Mouse (Mus musculus): ENCODE measurements around the gene Trrap. TPM values are rescaled to one million over a fixed set of nuclear protein-coding genes. Genes with fewer than 3 reads are reported as not detected.
A peak's percentile ranks its signal among the peaks of the same experiment; 100 is the strongest.

Trrap gene
- total and polyA plus RNA-seq, 3 experiments: 18.2 to 77.0 (median 55.0) TPM

GRCm38 (mm10) chr5:144727119-144727518, 40.4 kb upstream of the Trrap start (continued):
- no peak for TF ChIP-seq TBP (conservative IDR thresholded peaks at IDR 0.05; ENCODE audit: low read depth, low read length)
- TF ChIP-seq CTCF (conservative IDR thresholded peaks at IDR 0.05 in 1 of 2, IDR thresholded peaks at IDR 0.05 in 1 of 2; ENCODE audit: low read depth in 2 of 2, low read length in 2 of 2): peak; percentile 77
- no peak for TF ChIP-seq EP300 (IDR thresholded peaks at IDR 0.05; ENCODE audit: low read length)
- peak; percentile 24; the same call in 1 of the 2 replicates for TF ChIP-seq ZC3H11A (IDR thresholded peaks at IDR 0.05; ENCODE audit: low read depth, low read length)
- no peak for TF ChIP-seq GABPA (IDR thresholded peaks at IDR 0.05; ENCODE audit: insufficient replicate concordance, low read depth, low read length)
- TF ChIP-seq ETS1 (conservative IDR thresholded peaks at IDR 0.05; ENCODE audit: low read depth, low read length): no peak
- no peak for TF ChIP-seq NELFE (IDR thresholded peaks at IDR 0.05; ENCODE audit: low read depth, low read length)
- TF ChIP-seq USF1 (IDR thresholded peaks at IDR 0.05; ENCODE audit: low read depth, low read length): no peak
- no peak for TF ChIP-seq MYC (IDR thresholded peaks at IDR 0.05; ENCODE audit: low read depth, low read length)
- no peak for TF ChIP-seq TCF12 (IDR thresholded peaks at IDR 0.05; ENCODE audit: low read depth, low read length)
- no peak for TF ChIP-seq HCFC1 (IDR thresholded peaks at IDR 0.05; ENCODE audit: low read depth, low read length)
- TF ChIP-seq POLR2A (IDR thresholded peaks at IDR 0.05; ENCODE audit: low read depth, low read length): no peak
- no peak for TF ChIP-seq ZNF384 (IDR thresholded peaks at IDR 0.05; ENCODE audit: low read depth, low read length)
- no peak for TF ChIP-seq POLR2AphosphoS2 (IDR thresholded peaks at IDR 0.05; ENCODE audit: low read depth, low read length)
- no peak for TF ChIP-seq ZKSCAN1 (IDR thresholded peaks at IDR 0.05; ENCODE audit: borderline replicate concordance, low read depth, low read length)

GRCm38 (mm10) chr5:144728237-144728636, 39.3 kb upstream of the Trrap start:
- H3K27ac ChIP-seq (ENCODE audit: insufficient read depth, low read depth): no peak overlapping the region
- no peaks in the 10 kb centered on the region for H3K9me3 ChIP-seq (replicated peaks; ENCODE audit: low read length)
- H3K4me2 ChIP-seq (ENCODE audit: insufficient read depth, low read depth, poor library complexity, severe bottlenecking): no peak overlapping the region
- in situ Hi-C loops (cut with MboI; ENCODE audit: low pct_ligation_motif_present, low pct_unique_long_range_greater_than_20kb, low sequenced_read_pairs) (loop anchor here (25.0 kb wide), 2 partner anchors 516 to 691 kb away; partner anchors contain the start of genes Ocm and Tecpr1), dilution Hi-C loops (cut with MboI; ENCODE audit: extremely low pct_ligation_motif_present, extremely low pct_unique_long_range_greater_than_20kb, low sequenced_read_pairs) (no loop called here)
- peaks cover 19% of the 10 kb centered on the region for H3K27me3 ChIP-seq (replicated peaks)
- no peak overlapping the region for H3K4me3 ChIP-seq (replicated peaks in 1 of 3; ENCODE audit: low read depth in 2 of 3, low read length in 2 of 3, poor library complexity in 1 of 3)
- no peak overlapping the region for H3K9ac ChIP-seq (ENCODE audit: insufficient read depth, low read depth)
- TF ChIP-seq CHD2 (IDR thresholded peaks at IDR 0.05; ENCODE audit: low read length) (no peak), USF2 (conservative IDR thresholded peaks at IDR 0.05; ENCODE audit: low read depth, low read length) (no peak), ZMIZ1 (IDR thresholded peaks at IDR 0.05; ENCODE audit: low read depth, low read length) (no peak), PAX5 (IDR thresholded peaks at IDR 0.05; ENCODE audit: low read length) (no peak), UBTF (IDR thresholded peaks at IDR 0.05; ENCODE audit: low read depth, low read length) (no peak), USF1 (IDR thresholded peaks at IDR 0.05; ENCODE audit: low read depth, low read length) (no peak), CTCF (conservative IDR thresholded peaks at IDR 0.05 in 1 of 2, IDR thresholded peaks at IDR 0.05 in 1 of 2; ENCODE audit: low read depth in 2 of 2, low read length in 2 of 2) (no peak), ELF1 (IDR thresholded peaks at IDR 0.05; ENCODE audit: low read depth, low read length) (no peak), MAX (IDR thresholded peaks at IDR 0.05; ENCODE audit: low read length) (no peak), CHD1 (IDR thresholded peaks at IDR 0.05; ENCODE audit: low read depth, low read length) (no peak), MYC (IDR thresholded peaks at IDR 0.05; ENCODE audit: low read depth, low read length) (no peak), BHLHE40 (IDR thresholded peaks at IDR 0.05; ENCODE audit: low read depth, low read length) (no peak), ZKSCAN1 (IDR thresholded peaks at IDR 0.05; ENCODE audit: borderline replicate concordance, low read depth, low read length) (no peak), TCF12 (IDR thresholded peaks at IDR 0.05; ENCODE audit: low read depth, low read length) (no peak), EP300 (IDR thresholded peaks at IDR 0.05; ENCODE audit: low read length) (no peak), SMC3 (IDR thresholded peaks at IDR 0.05; ENCODE audit: low read depth, low read length) (no peak)
- DNase-seq (ENCODE audit: extremely low read depth): no peak
- H3K79me2 ChIP-seq (replicated peaks; ENCODE audit: control insufficient read depth, extremely low read depth, insufficient read depth, poor library complexity, severe bottlenecking): no peaks in the 10 kb centered on the region
- H3K36me3 ChIP-seq (replicated peaks in 1 of 2; ENCODE audit: control insufficient read depth in 1 of 2, insufficient read depth in 1 of 2, low read length in 1 of 2): no peaks in the 10 kb centered on the region
- no peaks in the 10 kb centered on the region for H3K4me1 ChIP-seq (ENCODE audit: control insufficient read depth in 1 of 2, insufficient read depth in 2 of 2)
